Mouse (Mus musculus): ENCODE measurements around the gene Pip5k1a.

DNA sequence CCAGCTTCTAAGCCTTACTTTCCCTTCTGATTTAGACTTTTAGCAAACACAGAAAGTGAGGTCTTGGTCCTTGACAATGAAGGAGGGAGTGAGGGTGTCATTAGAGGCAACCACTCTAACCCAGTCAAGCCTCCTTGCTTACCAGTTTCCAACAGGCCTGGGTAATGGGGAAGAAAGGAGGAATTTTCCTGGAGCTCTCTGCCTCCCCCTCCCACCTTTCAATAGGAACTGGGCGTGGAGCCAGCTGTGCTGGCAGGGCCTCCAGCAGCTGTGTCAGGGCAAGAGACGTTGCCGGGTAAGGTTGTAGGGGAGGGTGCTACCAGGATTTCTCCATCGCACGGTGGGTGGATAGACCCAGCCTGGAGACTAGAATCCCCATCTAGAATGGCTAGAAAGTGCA lies 18.2 kb upstream of the Pip5k1a start:
- no peak for TF ChIP-seq CTCF (IDR thresholded peaks at IDR 0.05; ENCODE audit: low read depth)
- no peak for TF ChIP-seq EP300 (IDR thresholded peaks at IDR 0.05; ENCODE audit: low read depth)

Measured in liver, embryonic 14.5 days (tissue).